Mouse (Mus musculus): Measurements from ENCODE around the gene Spred1. TPM values are rescaled to one million over a fixed set of nuclear protein-coding genes. Genes with fewer than 3 reads are reported as not detected.

The Spred1 gene
- polyA plus RNA-seq, 1 experiment from 2014 or later = 11.5 TPM

- no peak overlapping the region for H3K9ac ChIP-seq (ENCODE audit: low read length)
- H3K27ac ChIP-seq (ENCODE audit: low read depth, low read length) = no peak overlapping the region
- H3K36me3 ChIP-seq (ENCODE audit: control insufficient read depth, insufficient read depth, low read length) = no peaks in the 10 kb centered on the region
- no peak for ATAC-seq
- DNase-seq (ENCODE audit: low spot score) = no peak
- H3K4me3 ChIP-seq (ENCODE audit: low read depth, low read length) = no peak overlapping the region
- H3K9me3 ChIP-seq (replicated peaks; ENCODE audit: control insufficient read depth, low read length) = no peaks in the 10 kb centered on the region
- 95% methylated on average over 4 of the region's 4 CpGs for WGBS
- no peak overlapping the region for H3K4me2 ChIP-seq (ENCODE audit: low read length)
- H3K27me3 ChIP-seq (replicated peaks; ENCODE audit: control insufficient read depth, insufficient read depth, low read length) = no peaks in the 10 kb centered on the region
- peaks cover 7% of the 10 kb centered on the region; the same call in 1 of the 2 replicates for H3K4me1 ChIP-seq (ENCODE audit: control insufficient read depth, insufficient read depth, low read length)
Measured at GRCm38 (mm10) chr2:117143106-117143505, 21.9 kb downstream of the Spred1 start.

- no peak overlapping the region for H3K4me2 ChIP-seq (ENCODE audit: low read length)
- no peaks in the 10 kb centered on the region for H3K27me3 ChIP-seq (replicated peaks; ENCODE audit: control insufficient read depth, insufficient read depth, low read length)
- DNase-seq (ENCODE audit: low spot score) (no peak), ATAC-seq (no peak)
- no peak overlapping the region for H3K27ac ChIP-seq (ENCODE audit: low read depth, low read length)
- H3K9me3 ChIP-seq (replicated peaks; ENCODE audit: control insufficient read depth, low read length) = no peaks in the 10 kb centered on the region
- 98% methylated on average over 2 of the region's 2 CpGs for WGBS
- no peak overlapping the region for H3K4me3 ChIP-seq (ENCODE audit: low read depth, low read length)
- no peak overlapping the region for H3K9ac ChIP-seq (ENCODE audit: low read length)
- H3K36me3 ChIP-seq (ENCODE audit: control insufficient read depth, insufficient read depth, low read length) = no peaks in the 10 kb centered on the region
- peaks cover 4% of the 10 kb centered on the region; the same call in 1 of the 2 replicates for H3K4me1 ChIP-seq (ENCODE audit: control insufficient read depth, insufficient read depth, low read length)
Measured at GRCm38 (mm10) chr2:117146026-117146425, 24.9 kb downstream of the Spred1 start.

- WGBS = 94% methylated on average over 3 of the region's 3 CpGs
- no peak for ATAC-seq
Measured at GRCm38 (mm10) chr2:117146617-117147016, 25.4 kb downstream of the Spred1 start.

GRCm38 (mm10) chr2:117152161-117152560 is 31.0 kb downstream of the Spred1 start:
- no peak for ATAC-seq
- Histone ChIP-seq H3K9me3 (replicated peaks; ENCODE audit: control insufficient read depth, low read length) (no peaks in the 10 kb centered on the region), H3K4me1 (ENCODE audit: control insufficient read depth, insufficient read depth, low read length) (no peaks in the 10 kb centered on the region), H3K4me2 (ENCODE audit: low read length) (no peak overlapping the region), H3K4me3 (ENCODE audit: low read depth, low read length) (no peak overlapping the region), H3K36me3 (ENCODE audit: control insufficient read depth, insufficient read depth, low read length) (peaks cover 9% of the 10 kb centered on the region; the same call in 1 of the 2 replicates), H3K27ac (ENCODE audit: low read depth, low read length) (no peak overlapping the region), H3K9ac (ENCODE audit: low read length) (no peak overlapping the region), H3K27me3 (replicated peaks; ENCODE audit: control insufficient read depth, insufficient read depth, low read length) (no peaks in the 10 kb centered on the region)
- DNase-seq (ENCODE audit: low spot score) = no peak

More at GRCm38 (mm10) chr2:117146617-117147016, 25.4 kb downstream of the Spred1 start:
- no peak overlapping the region for H3K27ac ChIP-seq (ENCODE audit: low read depth, low read length)
- no peaks in the 10 kb centered on the region for H3K9me3 ChIP-seq (replicated peaks; ENCODE audit: control insufficient read depth, low read length)
- no peak for DNase-seq (ENCODE audit: low spot score)
- no peaks in the 10 kb centered on the region for H3K4me1 ChIP-seq (ENCODE audit: control insufficient read depth, insufficient read depth, low read length)
- H3K27me3 ChIP-seq (replicated peaks; ENCODE audit: control insufficient read depth, insufficient read depth, low read length) = no peaks in the 10 kb centered on the region
- H3K4me2 ChIP-seq (ENCODE audit: low read length) = no peak overlapping the region
- H3K4me3 ChIP-seq (ENCODE audit: low read depth, low read length) = no peak overlapping the region
- H3K9ac ChIP-seq (ENCODE audit: low read length) = no peak overlapping the region
- H3K36me3 ChIP-seq (ENCODE audit: control insufficient read depth, insufficient read depth, low read length) = no peaks in the 10 kb centered on the region

- Histone ChIP-seq H3K9me3 (replicated peaks; ENCODE audit: control insufficient read depth, low read length) (no peaks in the 10 kb centered on the region), H3K36me3 (ENCODE audit: control insufficient read depth, insufficient read depth, low read length) (peaks cover 13% of the 10 kb centered on the region), H3K27ac (ENCODE audit: low read depth, low read length) (no peak overlapping the region), H3K27me3 (replicated peaks; ENCODE audit: control insufficient read depth, insufficient read depth, low read length) (no peaks in the 10 kb centered on the region), H3K9ac (ENCODE audit: low read length) (no peak overlapping the region), H3K4me2 (ENCODE audit: low read length) (no peak overlapping the region), H3K4me1 (ENCODE audit: control insufficient read depth, insufficient read depth, low read length) (no peaks in the 10 kb centered on the region), H3K4me3 (ENCODE audit: low read depth, low read length) (no peak overlapping the region)
- no peak for DNase-seq (ENCODE audit: low spot score)
- WGBS = 93% methylated on average over 2 of the region's 2 CpGs
- no peak for ATAC-seq
Measured at GRCm38 (mm10) chr2:117168379-117168778, 47.2 kb downstream of the Spred1 start.

GRCm38 (mm10) chr2:117169037-117169436 is 47.9 kb downstream of the Spred1 start:
- Histone ChIP-seq H3K27ac (ENCODE audit: low read depth, low read length) (no peak overlapping the region), H3K9me3 (replicated peaks; ENCODE audit: control insufficient read depth, low read length) (no peaks in the 10 kb centered on the region), H3K4me2 (ENCODE audit: low read length) (no peak overlapping the region), H3K36me3 (ENCODE audit: control insufficient read depth, insufficient read depth, low read length) (peaks cover 13% of the 10 kb centered on the region), H3K27me3 (replicated peaks; ENCODE audit: control insufficient read depth, insufficient read depth, low read length) (no peaks in the 10 kb centered on the region), H3K9ac (ENCODE audit: low read length) (no peak overlapping the region), H3K4me3 (ENCODE audit: low read depth, low read length) (no peak overlapping the region), H3K4me1 (ENCODE audit: control insufficient read depth, insufficient read depth, low read length) (no peaks in the 10 kb centered on the region)
- no peak for ATAC-seq
- WGBS = 75% methylated on average over 3 of the region's 3 CpGs
- DNase-seq (ENCODE audit: low spot score) = no peak

GRCm38 (mm10) chr2:117172981-117173380 is 51.8 kb downstream of the Spred1 start:
- WGBS = 81% methylated on average over 4 of the region's 4 CpGs
- Histone ChIP-seq H3K9me3 (replicated peaks; ENCODE audit: control insufficient read depth, low read length) (no peaks in the 10 kb centered on the region), H3K27me3 (replicated peaks; ENCODE audit: control insufficient read depth, insufficient read depth, low read length) (no peaks in the 10 kb centered on the region), H3K9ac (ENCODE audit: low read length) (no peak overlapping the region), H3K4me1 (ENCODE audit: control insufficient read depth, insufficient read depth, low read length) (no peaks in the 10 kb centered on the region), H3K36me3 (ENCODE audit: control insufficient read depth, insufficient read depth, low read length) (peaks cover 27% of the 10 kb centered on the region), H3K4me2 (ENCODE audit: low read length) (no peak overlapping the region), H3K4me3 (ENCODE audit: low read depth, low read length) (no peak overlapping the region), H3K27ac (ENCODE audit: low read depth, low read length) (no peak overlapping the region)
- DNase-seq (ENCODE audit: low spot score) (no peak), ATAC-seq (no peak)

- Histone ChIP-seq H3K27me3 (replicated peaks; ENCODE audit: control insufficient read depth, insufficient read depth, low read length) (no peaks in the 10 kb centered on the region), H3K27ac (ENCODE audit: low read depth, low read length) (no peak overlapping the region), H3K4me2 (ENCODE audit: low read length) (no peak overlapping the region), H3K4me1 (ENCODE audit: control insufficient read depth, insufficient read depth, low read length) (no peaks in the 10 kb centered on the region), H3K4me3 (ENCODE audit: low read depth, low read length) (no peak overlapping the region), H3K9me3 (replicated peaks; ENCODE audit: control insufficient read depth, low read length) (no peaks in the 10 kb centered on the region), H3K9ac (ENCODE audit: low read length) (no peak overlapping the region), H3K36me3 (ENCODE audit: control insufficient read depth, insufficient read depth, low read length) (peaks cover 27% of the 10 kb centered on the region)
- ATAC-seq = no peak
- 93% methylated on average over 4 of the region's 4 CpGs for WGBS
- DNase-seq (ENCODE audit: low spot score) = no peak
Measured at GRCm38 (mm10) chr2:117176066-117176465, 54.9 kb downstream of the Spred1 start.

- Histone ChIP-seq H3K4me2 (ENCODE audit: low read length) (no peak overlapping the region), H3K9me3 (replicated peaks; ENCODE audit: control insufficient read depth, low read length) (no peaks in the 10 kb centered on the region), H3K9ac (ENCODE audit: low read length) (no peak overlapping the region), H3K27ac (ENCODE audit: low read depth, low read length) (no peak overlapping the region), H3K4me1 (ENCODE audit: control insufficient read depth, insufficient read depth, low read length) (no peaks in the 10 kb centered on the region), H3K27me3 (replicated peaks; ENCODE audit: control insufficient read depth, insufficient read depth, low read length) (no peaks in the 10 kb centered on the region), H3K36me3 (ENCODE audit: control insufficient read depth, insufficient read depth, low read length) (peaks cover 25% of the 10 kb centered on the region), H3K4me3 (ENCODE audit: low read depth, low read length) (no peak overlapping the region)
- DNase-seq (ENCODE audit: low spot score) (no peak), ATAC-seq (no peak)
- WGBS = 44% methylated on average over 4 of the region's 4 CpGs
Measured at GRCm38 (mm10) chr2:117176937-117177336, 55.8 kb downstream of the Spred1 start.

All from forebrain, embryonic 14.5 days (tissue).